Mouse (Mus musculus): ENCODE data around the gene Spryd7. TPM values are rescaled to one million over a fixed set of nuclear protein-coding genes. Genes with fewer than 3 reads are reported as not detected.
A peak's percentile ranks its signal among the peaks of the same experiment; 100 is the strongest.
"Not testable (repeated sequence)": the region's sequence is repeated elsewhere in the genome, so short reads cannot be mapped to it uniquely, and the experiment has no call there.

Spryd7 gene
- polyA plus RNA-seq, 1 experiment from 2014 or later, result 25.5 TPM

DNA sequence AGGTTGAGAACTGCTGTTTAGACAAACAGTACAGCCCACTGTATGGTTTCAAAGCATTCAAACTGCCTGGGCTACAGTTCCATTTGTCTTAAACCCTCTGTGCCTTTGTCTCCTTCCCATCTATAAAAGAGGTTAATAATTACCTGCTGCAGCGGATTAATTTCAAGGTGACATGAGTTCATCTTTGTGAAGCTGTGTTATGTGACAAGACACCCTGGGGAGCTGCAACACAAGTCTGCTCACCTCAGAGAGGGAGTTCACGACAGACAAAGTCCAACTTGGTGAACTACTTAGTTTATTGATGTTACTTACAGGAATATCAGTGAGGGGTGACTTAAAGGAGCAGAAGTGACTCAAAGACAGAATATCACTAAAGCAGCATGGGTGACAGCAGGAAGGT, 15.4 kb upstream of the Spryd7 start:
- 0 out of 2 replicates have a peak, but pooled peaks cover 2% of the 10 kb centered on the region for H3K4me1 ChIP-seq (replicated peaks)
- H3K9ac ChIP-seq, result no peak overlapping the region
- H3K27me3 ChIP-seq (replicated peaks), result no peaks in the 10 kb centered on the region
- peak; percentile 87 for ATAC-seq
- H3K4me2 ChIP-seq (replicated peaks), result no peak overlapping the region
- H3K36me3 ChIP-seq, result no peaks in the 10 kb centered on the region
- no peak overlapping the region for H3K27ac ChIP-seq
- 49% methylated on average over 2 of the region's 2 CpGs for WGBS
- no peaks in the 10 kb centered on the region for H3K9me3 ChIP-seq
- H3K4me3 ChIP-seq (replicated peaks), result no peak overlapping the region

DNA sequence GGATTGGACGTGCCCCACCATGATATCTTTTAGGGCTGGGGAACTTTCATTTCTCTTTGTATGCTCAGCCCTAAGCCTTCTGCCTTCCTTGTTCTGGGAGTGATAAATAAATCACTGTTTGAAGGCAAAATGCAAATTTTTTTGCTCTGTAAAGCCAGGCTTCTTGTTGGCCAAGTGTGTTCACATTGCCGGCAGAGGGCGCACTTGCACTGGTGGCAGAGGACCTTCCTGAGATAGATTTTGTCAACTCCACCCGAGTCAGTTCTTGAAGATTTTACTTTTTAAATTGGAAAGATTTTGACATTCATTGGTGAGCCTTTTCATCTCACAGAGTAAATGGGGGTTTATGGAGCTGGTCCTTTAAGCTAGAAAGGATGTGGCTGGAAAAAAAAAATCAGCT, 14.7 kb upstream of the Spryd7 start:
- Histone ChIP-seq H3K4me3 (replicated peaks) (no peak overlapping the region), H3K27ac (no peak overlapping the region), H3K4me2 (replicated peaks) (peak overlapping the region; percentile 37), H3K9ac (no peak overlapping the region), H3K27me3 (replicated peaks) (no peaks in the 10 kb centered on the region), H3K4me1 (replicated peaks) (0 out of 2 replicates have a peak, but pooled peaks cover 2% of the 10 kb centered on the region), H3K9me3 (no peaks in the 10 kb centered on the region), H3K36me3 (no peaks in the 10 kb centered on the region)
- WGBS, result 8% methylated on average over 4 of the region's 4 CpGs
- 0 out of 2 replicates have a peak, but pooled peaks have one; percentile 54 for ATAC-seq

DNA sequence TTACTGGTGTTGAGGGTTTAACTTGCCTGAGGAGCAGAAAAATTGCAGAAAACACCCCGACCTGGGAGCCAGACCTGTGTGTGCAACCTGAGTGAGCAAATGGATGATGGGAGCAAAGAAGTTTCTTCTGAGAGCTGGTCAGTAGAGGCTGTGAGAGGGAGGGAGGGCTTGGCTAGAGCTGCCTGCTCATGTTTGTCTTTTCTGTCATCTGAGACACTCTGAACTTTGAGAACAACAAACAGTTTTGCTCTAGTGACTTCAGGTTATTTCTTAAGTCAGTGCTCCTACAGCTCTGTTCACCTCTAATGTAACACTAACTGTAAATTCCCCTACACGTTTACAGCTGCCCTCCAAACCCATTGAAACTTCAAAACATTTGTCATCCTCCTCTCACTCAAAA, 12.7 kb upstream of the Spryd7 start:
- no peak overlapping the region for H3K4me3 ChIP-seq (replicated peaks)
- WGBS, result 63% methylated on average over 2 of the region's 2 CpGs
- H3K4me1 ChIP-seq (replicated peaks), result 0 out of 2 replicates have a peak, but pooled peaks cover 2% of the 10 kb centered on the region
- H3K9ac ChIP-seq, result no peak overlapping the region
- no peaks in the 10 kb centered on the region for H3K9me3 ChIP-seq
- no peak overlapping the region for H3K4me2 ChIP-seq (replicated peaks)
- no peaks in the 10 kb centered on the region for H3K36me3 ChIP-seq
- H3K27me3 ChIP-seq (replicated peaks), result no peaks in the 10 kb centered on the region
- H3K27ac ChIP-seq, result no peak overlapping the region
- ATAC-seq, result no peak

DNA sequence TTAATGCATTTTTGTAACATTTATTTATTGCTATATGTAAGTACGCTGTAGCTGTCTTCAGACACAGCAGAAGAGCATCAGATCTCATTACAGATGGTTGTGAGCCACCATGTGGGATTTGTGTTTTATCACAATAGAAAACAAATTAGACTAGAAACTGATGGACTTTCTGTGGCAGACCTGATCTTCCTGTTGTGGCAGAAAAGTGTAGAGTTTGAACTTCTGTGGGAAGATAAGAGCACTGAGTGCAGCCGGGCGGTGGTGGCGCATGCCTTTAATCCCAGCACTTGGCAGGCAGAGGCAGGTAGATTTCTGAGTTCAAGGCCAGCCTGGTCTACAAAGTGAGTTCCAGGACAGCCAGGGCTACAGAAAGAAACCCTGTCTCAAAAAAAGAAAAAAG, 9.5 kb upstream of the Spryd7 start:
- 92% methylated on average over 4 of the region's 4 CpGs for WGBS
- not testable (repeated sequence) for ATAC-seq; H3K4me1 ChIP-seq (replicated peaks); H3K9ac ChIP-seq; H3K36me3 ChIP-seq; H3K9me3 ChIP-seq; H3K4me3 ChIP-seq (replicated peaks); H3K27ac ChIP-seq; H3K4me2 ChIP-seq (replicated peaks); H3K27me3 ChIP-seq (replicated peaks)

DNA sequence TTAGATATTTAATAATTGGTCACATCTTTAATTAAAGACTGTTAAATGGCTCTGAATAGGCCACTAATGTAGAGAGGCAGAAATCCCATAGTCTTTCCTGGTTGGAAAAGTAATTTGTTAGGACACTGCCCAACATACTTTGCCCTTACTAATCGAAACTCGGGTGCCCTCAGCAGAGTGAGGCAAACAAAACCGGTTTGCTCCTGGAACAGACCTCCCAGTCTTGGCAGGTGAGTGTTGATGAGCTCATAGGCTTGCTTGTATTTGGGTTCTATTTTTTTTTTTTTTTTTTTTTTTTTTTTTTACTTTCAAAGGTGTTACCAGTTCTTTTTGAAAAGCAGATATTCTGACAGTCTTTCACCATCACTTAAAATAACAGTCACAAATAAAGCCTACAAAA, 3.2 kb upstream of the Spryd7 start:
- ATAC-seq, result no peak
- H3K36me3 ChIP-seq, result no peaks in the 10 kb centered on the region
- no peaks in the 10 kb centered on the region for H3K4me1 ChIP-seq (replicated peaks)
- 64% methylated on average over 3 of the region's 3 CpGs for WGBS
- no peak overlapping the region for H3K27ac ChIP-seq
- H3K9me3 ChIP-seq, result no peaks in the 10 kb centered on the region
- no peak overlapping the region for H3K4me2 ChIP-seq (replicated peaks)
- no peak overlapping the region for H3K4me3 ChIP-seq (replicated peaks)
- H3K27me3 ChIP-seq (replicated peaks), result no peaks in the 10 kb centered on the region
- H3K9ac ChIP-seq, result no peak overlapping the region

DNA sequence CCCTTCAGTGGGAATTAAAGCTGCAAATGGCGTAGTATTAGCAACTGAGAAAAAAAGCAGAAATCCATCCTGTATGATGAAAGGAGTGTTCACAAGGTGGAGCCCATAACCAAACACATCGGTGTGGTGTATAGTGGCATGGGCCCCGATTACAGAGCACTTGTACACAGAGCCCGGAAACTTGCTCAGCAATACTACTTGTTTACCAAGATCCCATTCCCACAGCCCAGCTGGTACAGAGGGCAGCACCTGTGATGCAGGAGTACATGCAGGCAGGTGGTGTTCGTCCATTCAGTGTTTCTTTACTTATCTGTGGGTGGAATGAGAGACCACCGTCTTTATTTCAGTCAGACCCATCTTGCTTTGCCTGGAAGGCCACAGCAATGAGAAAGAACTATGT, 2.2 kb upstream of the Spryd7 start:
- no peak overlapping the region for H3K27ac ChIP-seq

DNA sequence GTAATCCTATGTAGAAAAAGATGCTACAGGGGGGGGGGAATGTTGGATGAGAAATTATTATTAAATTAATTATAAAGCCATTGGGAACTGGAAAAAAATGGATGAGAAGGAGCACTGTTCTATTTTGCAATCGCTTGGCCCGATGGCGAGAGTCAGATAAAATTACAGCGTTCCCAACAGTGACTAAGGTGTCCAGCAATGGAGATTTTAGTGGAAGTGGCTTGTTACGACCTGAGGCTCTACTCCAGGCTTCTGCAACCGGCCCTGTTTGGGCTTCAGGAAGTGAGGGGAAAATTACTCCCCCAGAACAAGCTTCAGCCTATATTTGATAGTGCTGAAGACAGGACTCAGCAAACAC, 776 bp downstream of the Spryd7 start:
- H3K4me2 ChIP-seq (replicated peaks), result peak overlapping the region; percentile 91
- peak overlapping the region; percentile 91 for H3K27ac ChIP-seq
- ATAC-seq, result no peak
- peak overlapping the region; percentile 72 for H3K4me3 ChIP-seq (replicated peaks)
- WGBS, result 4% methylated on average over 6 of the region's 6 CpGs
- H3K9ac ChIP-seq, result peak overlapping the region; percentile 76
- no peaks in the 10 kb centered on the region for H3K4me1 ChIP-seq (replicated peaks)
- H3K27me3 ChIP-seq (replicated peaks), result no peaks in the 10 kb centered on the region
- no peaks in the 10 kb centered on the region for H3K36me3 ChIP-seq
- H3K9me3 ChIP-seq, result no peaks in the 10 kb centered on the region

More for the DNA sequence above, 2.2 kb upstream of the Spryd7 start:
- no peak overlapping the region for H3K4me3 ChIP-seq (replicated peaks)
- H3K4me2 ChIP-seq (replicated peaks), result no peak overlapping the region
- no peaks in the 10 kb centered on the region for H3K9me3 ChIP-seq
- H3K36me3 ChIP-seq, result no peaks in the 10 kb centered on the region
- no peak for ATAC-seq
- H3K4me1 ChIP-seq (replicated peaks), result no peaks in the 10 kb centered on the region
- no peak overlapping the region for H3K9ac ChIP-seq
- WGBS, result 89% methylated on average over 6 of the region's 6 CpGs
- H3K27me3 ChIP-seq (replicated peaks), result no peaks in the 10 kb centered on the region

DNA sequence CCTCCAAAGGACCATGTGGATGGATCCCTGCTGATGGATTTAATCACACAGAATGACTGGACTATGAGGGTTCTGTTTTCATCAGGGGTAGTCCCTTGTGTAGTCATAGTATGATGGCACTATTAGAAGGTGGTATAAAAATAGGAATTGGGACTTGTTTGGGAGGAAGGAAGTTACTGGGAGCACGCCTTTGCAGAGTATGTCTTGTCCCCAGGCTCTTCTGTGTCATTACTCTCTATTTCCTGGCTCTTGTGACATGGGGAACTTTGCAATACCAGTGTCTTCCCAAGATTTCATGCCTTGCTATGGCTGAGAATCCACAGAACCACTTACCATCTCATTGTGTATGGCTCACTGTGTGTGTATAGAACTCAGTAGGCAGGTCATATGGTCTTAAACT, 8.1 kb downstream of the Spryd7 start:
- WGBS, result 96% methylated on average over 1 of the region's 1 CpGs
- Histone ChIP-seq H3K9me3 (no peaks in the 10 kb centered on the region), H3K9ac (no peak overlapping the region), H3K4me3 (replicated peaks) (no peak overlapping the region), H3K27me3 (replicated peaks) (no peaks in the 10 kb centered on the region), H3K36me3 (0 out of 2 replicates have a peak, but pooled peaks cover 5% of the 10 kb centered on the region), H3K27ac (no peak overlapping the region), H3K4me2 (replicated peaks) (no peak overlapping the region), H3K4me1 (replicated peaks) (no peaks in the 10 kb centered on the region)
- no peak for ATAC-seq

DNA sequence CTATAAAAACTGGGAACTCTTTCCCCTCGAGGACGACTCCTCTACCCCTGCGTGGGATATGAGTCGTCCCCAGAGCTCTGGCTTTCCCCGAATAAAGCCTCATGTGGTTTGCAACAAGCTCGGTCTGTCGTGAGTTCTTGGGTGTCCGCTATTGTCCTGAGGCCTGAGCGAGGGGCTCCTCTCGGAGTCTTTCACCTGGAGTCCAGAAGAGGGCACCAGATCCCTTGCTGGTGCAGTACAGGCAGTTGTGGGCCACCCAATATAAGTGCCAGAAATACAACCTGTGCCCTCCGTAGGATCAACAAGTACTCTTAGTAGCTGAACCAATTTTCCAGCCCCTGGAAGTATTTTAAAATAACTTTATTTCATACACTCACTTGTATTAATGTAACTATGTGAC, 18.9 kb downstream of the Spryd7 start:
- H3K27me3 ChIP-seq (replicated peaks); H3K9me3 ChIP-seq; H3K4me3 ChIP-seq (replicated peaks); H3K27ac ChIP-seq; ATAC-seq; H3K9ac ChIP-seq; H3K36me3 ChIP-seq; H3K4me1 ChIP-seq (replicated peaks); H3K4me2 ChIP-seq (replicated peaks): not testable (repeated sequence)
- 94% methylated on average over 9 of the region's 11 CpGs for WGBS

DNA sequence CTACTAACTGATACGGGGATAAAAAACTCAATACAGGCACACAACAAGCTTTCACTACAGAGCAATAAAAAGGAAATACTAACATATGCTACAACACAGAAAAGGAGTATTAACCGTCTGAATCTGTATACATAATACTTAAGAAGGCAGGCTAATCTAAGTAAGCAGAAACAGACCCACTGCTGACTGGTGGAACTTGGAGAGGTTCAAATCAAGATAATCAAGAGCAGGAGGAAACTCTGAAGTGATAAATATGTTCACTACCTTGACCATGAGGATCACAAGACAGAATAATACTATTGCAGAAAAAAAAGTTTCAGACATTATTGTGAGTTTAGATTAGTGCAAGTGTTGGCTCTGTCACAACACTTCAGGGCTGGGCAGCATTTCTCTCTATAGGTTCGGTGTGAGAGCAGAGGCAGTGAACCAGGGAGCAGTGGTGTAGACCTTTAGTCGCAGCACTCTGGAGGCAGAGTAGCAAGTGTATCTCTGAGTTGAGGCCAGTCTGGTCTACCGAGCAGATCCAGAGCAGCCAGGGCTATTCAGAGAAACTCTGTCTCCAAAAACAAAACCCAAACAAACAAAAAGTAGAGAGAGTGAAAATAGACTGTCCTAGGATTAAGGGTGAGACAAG, 19.9 kb downstream of the Spryd7 start:
- no peaks in the 10 kb centered on the region for H3K27me3 ChIP-seq (replicated peaks)
- 78% methylated on average over 5 of the region's 5 CpGs for WGBS
- H3K27ac ChIP-seq, result no peak overlapping the region
- no peaks in the 10 kb centered on the region for H3K4me1 ChIP-seq (replicated peaks)
- no peak overlapping the region for H3K4me3 ChIP-seq (replicated peaks)
- no peaks in the 10 kb centered on the region for H3K36me3 ChIP-seq
- no peak overlapping the region for H3K4me2 ChIP-seq (replicated peaks)
- no peak overlapping the region for H3K9ac ChIP-seq
- no peak for ATAC-seq
- no peaks in the 10 kb centered on the region for H3K9me3 ChIP-seq

DNA sequence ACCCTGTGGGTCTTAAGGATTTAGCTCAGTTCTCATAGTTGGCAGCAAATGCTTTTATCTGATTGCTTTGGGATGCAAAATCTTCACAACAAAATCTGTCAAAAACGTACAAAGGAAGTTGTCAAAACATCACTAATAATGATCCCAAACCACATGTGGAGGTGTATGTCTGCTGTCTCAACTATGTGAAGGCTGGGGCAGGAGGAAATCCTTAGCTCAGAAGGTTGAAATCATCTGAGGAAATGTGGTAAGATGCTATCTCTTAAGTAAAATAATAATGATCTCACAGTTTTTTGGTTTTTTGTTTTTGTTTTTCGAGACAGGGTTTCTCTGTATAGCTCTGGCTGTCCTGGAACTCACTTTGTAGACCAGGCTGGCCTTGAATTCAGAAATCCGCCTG, 20.9 kb downstream of the Spryd7 start:
- H3K4me1 ChIP-seq (replicated peaks), result no peaks in the 10 kb centered on the region
- no peaks in the 10 kb centered on the region for H3K9me3 ChIP-seq
- WGBS, result 85% methylated on average over 3 of the region's 3 CpGs
- no peak overlapping the region for H3K9ac ChIP-seq
- H3K36me3 ChIP-seq, result no peaks in the 10 kb centered on the region
- no peak for ATAC-seq
- no peak overlapping the region for H3K4me2 ChIP-seq (replicated peaks)
- H3K27me3 ChIP-seq (replicated peaks), result no peaks in the 10 kb centered on the region
- no peak overlapping the region for H3K27ac ChIP-seq
- no peak overlapping the region for H3K4me3 ChIP-seq (replicated peaks)

DNA sequence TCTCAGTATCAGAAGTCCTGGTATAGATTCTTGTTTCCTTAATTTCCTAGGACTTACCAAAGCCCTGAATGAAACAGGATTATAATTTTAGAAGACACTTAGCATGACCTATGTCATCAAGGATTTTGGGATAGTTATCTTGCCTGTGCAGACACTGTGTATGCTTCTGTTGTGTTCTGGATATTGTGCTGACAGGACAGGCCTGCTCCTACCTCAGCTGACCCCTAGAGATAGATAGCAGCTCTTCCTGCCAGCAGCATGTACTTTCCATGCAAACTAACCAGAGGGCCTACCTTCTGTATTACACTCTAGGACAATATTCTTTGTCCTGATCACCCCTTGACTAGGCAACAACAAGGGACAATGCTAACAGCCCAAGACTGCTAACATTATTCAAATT, 25.7 kb downstream of the Spryd7 start:
- Histone ChIP-seq H3K9ac (no peak overlapping the region), H3K4me3 (replicated peaks) (no peak overlapping the region), H3K4me2 (replicated peaks) (no peak overlapping the region), H3K9me3 (no peaks in the 10 kb centered on the region), H3K36me3 (no peaks in the 10 kb centered on the region), H3K27me3 (replicated peaks) (no peaks in the 10 kb centered on the region), H3K27ac (no peak overlapping the region), H3K4me1 (replicated peaks) (no peaks in the 10 kb centered on the region)
- 0 out of 2 replicates have a peak, but pooled peaks have one; percentile 17 for ATAC-seq

DNA sequence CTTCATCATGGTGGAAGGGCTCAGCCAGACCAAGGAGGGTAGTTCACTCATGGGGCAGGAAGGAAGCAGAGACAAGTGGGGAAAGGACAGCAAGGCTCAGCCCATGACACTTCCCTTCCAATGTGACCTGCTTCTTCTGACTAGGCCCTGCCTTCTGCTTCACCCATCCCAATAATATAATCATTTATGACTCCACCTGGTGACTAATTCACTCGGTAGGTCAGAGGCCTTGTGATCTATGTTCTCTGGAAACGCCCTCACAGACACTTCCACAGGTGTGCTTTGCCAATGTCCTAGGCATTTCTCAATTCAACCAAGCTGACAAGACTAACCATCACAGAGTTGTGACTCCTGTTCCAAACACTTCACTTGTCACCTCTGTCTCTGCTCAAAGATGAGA, 26.3 kb downstream of the Spryd7 start:
- H3K9me3 ChIP-seq, result no peaks in the 10 kb centered on the region
- no peaks in the 10 kb centered on the region for H3K4me1 ChIP-seq (replicated peaks)
- peak; percentile 89 for ATAC-seq
- no peak overlapping the region for H3K9ac ChIP-seq
- no peak overlapping the region; the same call in 1 of the 2 replicates for H3K27ac ChIP-seq
- H3K27me3 ChIP-seq (replicated peaks), result no peaks in the 10 kb centered on the region
- no peak overlapping the region for H3K4me2 ChIP-seq (replicated peaks)
- H3K4me3 ChIP-seq (replicated peaks), result no peak overlapping the region
- H3K36me3 ChIP-seq, result no peaks in the 10 kb centered on the region
- 62% methylated on average over 2 of the region's 2 CpGs for WGBS
